Mouse (Mus musculus) limb, embryonic 14.5 days (tissue): ENCODE data around the gene Gm47283. TPM values are rescaled to one million over a fixed set of nuclear protein-coding genes. Genes with fewer than 3 reads are reported as not detected.
A peak's percentile ranks its signal among the peaks of the same experiment; 100 is the strongest.
"Not testable (repeated sequence)": the region's sequence is repeated elsewhere in the genome, so short reads cannot be mapped to it uniquely, and the experiment has no call there.

Source experiments
- ATAC-seq: fragments of 200-750 bp; cut with Nextera tagmentation; 2 replicates; pipeline ENCODE4 v1.8.0; 2017; ENCODE audit warnings: low read depth, moderate number of reproducible peaks, moderate TSS enrichment; ENCODE audit not compliant: low FRiP score
- DNase-seq: peaks from one replicate; pipeline ENCODE4 v3.0.0-alpha.2; 2015; ENCODE audit warnings: low spot score
- H3K27ac ChIP-seq: fragments of 300-500 bp; sonication (generic); replicated peaks from 2 replicates; pipeline ENCODE4 v1.5.1; 2014; ENCODE audit warnings: low read depth, mild to moderate bottlenecking, low read length, moderate library complexity, mixed read lengths
- H3K27me3 ChIP-seq: fragments of 300-500 bp; sonication (generic); 2 replicates; pipeline ENCODE4 v1.6.1; 2014; ENCODE audit warnings: low read length, mixed read lengths; ENCODE audit not compliant: control insufficient read depth, insufficient read depth
- H3K36me3 ChIP-seq: fragments of 300-500 bp; sonication (generic); 2 replicates; pipeline ENCODE4 v1.6.1; 2014; ENCODE audit warnings: mild to moderate bottlenecking, low read length, moderate library complexity, mixed read lengths; ENCODE audit not compliant: control insufficient read depth, insufficient read depth
- H3K4me1 ChIP-seq: fragments of 300-500 bp; sonication (generic); 2 replicates; pipeline ENCODE4 v1.6.1; 2014; ENCODE audit warnings: antibody characterized with exemption, low read length, mixed read lengths; ENCODE audit not compliant: control insufficient read depth, insufficient read depth
- H3K4me2 ChIP-seq: fragments of 300-500 bp; sonication (generic); replicated peaks from 2 replicates; pipeline ENCODE4 v1.6.1; 2014; ENCODE audit warnings: low read depth, mild to moderate bottlenecking, low read length, moderate library complexity; ENCODE audit not compliant: severe bottlenecking
- H3K4me3 ChIP-seq: fragments of 300-500 bp; sonication (generic); replicated peaks from 2 replicates; pipeline ENCODE4 v1.5.1; 2014; ENCODE audit warnings: low read length
- H3K9ac ChIP-seq: fragments of 300-500 bp; sonication (generic); 2 replicates; pipeline ENCODE4 v1.6.1; 2014; ENCODE audit warnings: mild to moderate bottlenecking, low read depth, low read length, moderate library complexity; ENCODE audit not compliant: severe bottlenecking
- H3K9me3 ChIP-seq: fragments of 300-500 bp; sonication (generic); 2 replicates; pipeline ENCODE4 v1.6.1; 2016; ENCODE audit warnings: low read length; ENCODE audit not compliant: control insufficient read depth
- POLR2A ChIP-seq: fragments of 200-500 bp; IDR thresholded peaks from 2 replicates; pipeline ENCODE4 v1.8.0; 2012; ENCODE audit warnings: inconsistent platforms, mild to moderate bottlenecking, moderate library complexity, borderline replicate concordance; ENCODE audit not compliant: insufficient read depth, insufficient read length; ENCODE audit errors: extremely low read depth
- WGBS: fragments of 180-500 bp; shearing (Covaris S2); extraction: QIAGEN DNeasy Blood & Tissue Kit; methylation state at CpG from one replicate; pipeline ENCODE4 v1.1.7; 2014; 5-methylcytosine and 5-hydroxymethylcytosine counted together
- polyA plus RNA-seq, 2 experiments: library from polyadenylated mRNA; depleted of rRNA in 1 of 2; stranded (reverse) in 1 of 2; unstranded in 1 of 2; fragments of >200 nt; fragmentation: Nextera tagmentation in 1 of 2; extraction: Ambion mirVana in 1 of 2; gene quantifications; 2 replicates each; pipeline versions ENCODE4 v1.2.1 to v1.2.3; 2012 to 2014

The Gm47283 gene
- polyA plus RNA-seq, 2 experiments = not detected

DNA sequence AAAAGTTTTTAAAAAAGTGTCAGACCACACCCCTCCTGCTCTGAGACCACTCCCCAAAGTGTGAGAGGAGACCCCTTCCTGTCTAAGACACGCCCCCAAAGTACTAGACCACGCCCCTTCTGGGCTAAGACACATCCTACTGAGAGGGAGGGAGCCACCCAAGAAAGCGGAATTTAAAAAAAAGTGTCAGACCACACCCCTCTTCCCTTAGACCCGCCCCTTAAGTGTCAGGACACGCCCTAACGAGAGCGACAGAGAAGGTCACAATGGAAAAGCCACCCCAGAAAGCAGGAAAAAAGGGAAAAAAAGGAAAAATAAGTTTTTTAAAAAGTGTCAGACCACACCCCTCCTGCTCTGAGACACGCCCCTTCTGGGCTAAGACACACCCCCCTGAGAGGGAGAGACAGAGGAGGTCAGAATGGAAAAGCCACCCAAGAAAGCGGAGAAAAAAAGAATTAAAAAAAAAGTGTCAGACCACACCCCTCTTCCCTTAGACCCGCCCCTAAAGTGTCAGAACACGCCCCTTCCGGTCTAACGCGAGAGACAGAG, 44.5 kb upstream of the Gm47283 start:
- peaks cover 56% of the 10 kb centered on the region for H3K9me3 ChIP-seq
- no peak overlapping the region for H3K4me2 ChIP-seq
- TF ChIP-seq POLR2A = no peak
- no peak overlapping the region for H3K9ac ChIP-seq
- peak; percentile 32 for ATAC-seq
- H3K27ac ChIP-seq = no peak overlapping the region
- H3K27me3 ChIP-seq = no peaks in the 10 kb centered on the region
- no peak overlapping the region for H3K4me3 ChIP-seq
- H3K4me1 ChIP-seq = no peaks in the 10 kb centered on the region
- 61% methylated on average over 14 of the region's 14 CpGs for whole genome bisulfite sequencing
- DNase-seq = peak; percentile 76
- peaks cover 46% of the 10 kb centered on the region for H3K36me3 ChIP-seq

DNA sequence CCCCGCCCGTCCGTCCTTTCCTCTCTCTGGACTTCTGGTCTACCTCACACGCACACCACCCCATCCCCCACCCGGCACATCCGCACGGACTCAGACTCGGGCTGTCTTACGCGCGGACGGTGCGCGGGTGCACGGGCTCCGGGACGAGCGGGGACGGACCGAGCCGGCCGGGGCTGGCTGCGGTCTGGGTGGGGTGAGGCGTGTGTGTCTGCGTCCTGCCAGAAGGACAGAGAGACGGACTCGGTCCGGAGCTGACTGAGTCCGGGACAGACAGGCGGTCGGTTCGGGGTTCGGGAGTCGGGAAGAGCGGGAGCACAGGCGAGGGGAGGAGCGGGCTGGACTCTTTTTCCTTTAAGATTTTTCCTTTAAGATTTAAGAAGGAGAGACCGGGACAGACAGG, 43.5 kb upstream of the Gm47283 start:
- H3K4me1 ChIP-seq, H3K27me3 ChIP-seq, H3K4me3 ChIP-seq, H3K4me2 ChIP-seq, H3K9ac ChIP-seq, H3K27ac ChIP-seq: not testable (repeated sequence)
- peaks cover 56% of the 10 kb centered on the region for H3K9me3 ChIP-seq
- peak; percentile 12 for ATAC-seq
- 82% methylated on average over 38 of the region's 38 CpGs for WGBS
- H3K36me3 ChIP-seq = peaks cover 46% of the 10 kb centered on the region
- peak; percentile 16 for DNase-seq

DNA sequence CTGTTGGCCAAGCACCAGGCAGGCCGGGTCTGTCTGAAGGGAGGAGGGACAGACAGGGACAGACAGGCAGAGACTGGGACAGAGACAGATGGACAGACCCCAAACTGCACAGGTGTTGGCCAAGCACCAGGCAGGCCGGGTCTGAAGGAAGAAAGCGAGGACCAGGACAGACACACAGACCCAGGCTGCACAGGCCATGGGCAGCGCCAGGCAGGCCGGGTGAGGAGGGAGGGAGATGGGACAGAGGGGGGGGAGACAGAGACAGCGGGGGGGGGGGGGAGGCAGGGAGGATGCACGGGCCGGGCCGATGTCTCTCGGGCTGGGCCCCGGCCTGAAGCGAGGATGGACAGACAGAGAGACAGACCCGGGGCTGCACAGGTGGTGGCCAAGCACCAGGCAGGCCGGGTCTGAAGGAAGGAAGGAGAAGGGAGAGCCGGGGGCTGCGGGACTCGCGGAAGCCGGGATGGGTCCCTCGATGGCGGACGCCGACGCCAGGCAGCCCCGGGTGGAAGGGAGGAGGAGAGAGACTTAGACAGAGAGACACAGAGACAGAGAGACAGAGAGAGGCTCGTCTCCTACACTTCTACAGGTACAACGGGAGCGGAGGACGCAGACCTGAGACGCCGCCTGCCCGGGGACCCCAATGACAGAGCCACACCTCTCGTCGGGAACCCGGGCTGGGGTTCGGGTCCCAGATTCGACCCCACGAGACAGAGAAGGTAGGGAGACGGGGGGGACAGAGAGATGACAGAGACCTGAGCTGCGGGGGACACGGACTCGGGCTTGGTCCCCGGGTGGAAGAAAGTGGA, 42.9 kb upstream of the Gm47283 start:
- H3K9ac ChIP-seq, H3K4me2 ChIP-seq, H3K4me3 ChIP-seq, H3K4me1 ChIP-seq, H3K27ac ChIP-seq, H3K27me3 ChIP-seq: not testable (repeated sequence)
- H3K9me3 ChIP-seq = peaks cover 56% of the 10 kb centered on the region
- peak; percentile 8 for ATAC-seq
- WGBS = 87% methylated on average over 43 of the region's 43 CpGs
- peak; percentile 38 for DNase-seq
- H3K36me3 ChIP-seq = peaks cover 46% of the 10 kb centered on the region

DNA sequence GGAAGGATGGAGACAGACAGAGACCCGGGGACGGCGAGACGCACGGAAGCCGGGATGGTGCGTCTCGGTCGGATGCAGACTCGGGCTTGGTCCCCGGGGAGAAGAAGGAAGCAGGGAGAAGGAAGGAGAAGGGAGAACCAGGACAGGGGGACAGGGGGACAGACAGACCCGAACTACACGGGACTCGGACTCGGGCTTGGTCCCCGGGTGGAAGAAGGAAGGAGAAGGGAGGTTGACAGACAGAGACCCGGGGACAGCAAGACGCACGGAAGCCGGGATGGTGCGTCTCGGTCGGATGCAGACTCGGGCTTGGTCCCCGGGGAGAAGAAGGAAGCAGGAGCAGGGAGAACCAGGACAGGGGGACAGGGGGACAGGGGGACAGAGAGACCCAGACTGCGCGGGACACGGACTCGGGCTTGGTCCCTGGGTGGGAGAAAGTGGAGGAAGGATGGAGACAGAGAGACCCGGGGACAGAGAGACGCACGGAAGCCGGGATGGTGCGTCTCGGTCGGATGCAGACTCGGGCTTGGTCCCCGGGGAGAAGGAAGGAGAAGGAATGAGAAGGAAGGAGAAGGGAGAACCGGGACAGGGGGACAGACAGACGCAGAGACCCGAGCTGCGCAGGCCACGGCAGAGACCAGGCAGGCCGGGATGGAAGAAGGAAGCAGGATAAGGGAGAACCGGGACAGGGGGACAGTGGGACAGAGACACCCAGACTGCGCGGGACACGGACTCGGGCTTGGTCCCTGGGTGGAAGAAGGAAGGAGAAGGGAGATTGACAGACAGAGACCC, 42.1 kb upstream of the Gm47283 start:
- not testable (repeated sequence) for H3K4me1 ChIP-seq, H3K4me2 ChIP-seq, H3K4me3 ChIP-seq, H3K27ac ChIP-seq, ATAC-seq, H3K9ac ChIP-seq, H3K27me3 ChIP-seq
- H3K9me3 ChIP-seq = peaks cover 56% of the 10 kb centered on the region
- WGBS = 92% methylated on average over 49 of the region's 49 CpGs
- peaks cover 43% of the 10 kb centered on the region for H3K36me3 ChIP-seq
- peak; percentile 29 for DNase-seq

GRCm38 (mm10) chrY:90743053-90743810, 41.3 kb upstream of the Gm47283 start:
- H3K36me3 ChIP-seq = peaks cover 36% of the 10 kb centered on the region
- WGBS = 91% methylated on average over 46 of the region's 46 CpGs

More at GRCm38 (mm10) chrY:90743053-90743810, 41.3 kb upstream of the Gm47283 start:
- H3K27me3 ChIP-seq, H3K9ac ChIP-seq, H3K4me3 ChIP-seq, DNase-seq, H3K4me2 ChIP-seq, H3K4me1 ChIP-seq, ATAC-seq, H3K27ac ChIP-seq: not testable (repeated sequence)
- peaks cover 54% of the 10 kb centered on the region for H3K9me3 ChIP-seq
